Mouse (Mus musculus) forebrain, embryonic 11.5 days (tissue): Measurements from ENCODE around the gene Zfp423. TPM values are rescaled to one million over a fixed set of nuclear protein-coding genes. Genes with fewer than 3 reads are reported as not detected.

Experiments
- ATAC-seq: fragments of 200-750 bp; cut with Nextera tagmentation; replicated peaks from 2 replicates; pipeline ENCODE4 v1.8.0; 2017; ENCODE audit warnings: moderate TSS enrichment; ENCODE audit not compliant: low FRiP score
- DNase-seq: peaks from one replicate; pipeline ENCODE4 v3.0.0-alpha.2; 2017; ENCODE audit warnings: low spot score
- H3K27ac ChIP-seq: fragments of 300-500 bp; sonication (generic); 2 replicates; pipeline ENCODE4 v1.5.1; 2014; ENCODE audit warnings: low read depth, low read length
- H3K27me3 ChIP-seq: fragments of 300-500 bp; sonication (generic); 2 replicates; pipeline ENCODE4 v1.6.1; 2014; ENCODE audit warnings: mild to moderate bottlenecking, low read length, mixed read lengths; ENCODE audit not compliant: control insufficient read depth, insufficient read depth
- H3K36me3 ChIP-seq: fragments of 300-500 bp; sonication (generic); 2 replicates; pipeline ENCODE4 v1.6.1; 2014; ENCODE audit warnings: mild to moderate bottlenecking, low read length, moderate library complexity, mixed read lengths; ENCODE audit not compliant: control insufficient read depth, insufficient read depth
- H3K4me1 ChIP-seq: fragments of 300-500 bp; sonication (generic); replicated peaks from 2 replicates; pipeline ENCODE4 v1.6.1; 2014; ENCODE audit warnings: low read length, mixed read lengths; ENCODE audit not compliant: control insufficient read depth, insufficient read depth
- H3K4me2 ChIP-seq: fragments of 300-500 bp; sonication (generic); 2 replicates; pipeline ENCODE4 v1.6.1; 2014; ENCODE audit warnings: low read depth, mild to moderate bottlenecking, low read length, moderate library complexity, mixed read lengths; ENCODE audit not compliant: severe bottlenecking
- H3K4me3 ChIP-seq: fragments of 300-500 bp; sonication (generic); 2 replicates; pipeline ENCODE4 v1.5.1; 2014; ENCODE audit warnings: low read depth, low read length
- H3K9ac ChIP-seq: fragments of 300-500 bp; sonication (generic); 2 replicates; pipeline ENCODE4 v1.6.1; 2014; ENCODE audit warnings: low read length
- H3K9me3 ChIP-seq: fragments of 300-500 bp; sonication (generic); 2 replicates; pipeline ENCODE4 v1.6.1; 2016; ENCODE audit warnings: low read length, mixed read lengths; ENCODE audit not compliant: control insufficient read depth
- WGBS: fragments of 180-500 bp; shearing (Covaris S2); extraction: QIAGEN DNeasy Blood & Tissue Kit; methylation state at CpG from one replicate; pipeline ENCODE4 v1.1.7; 2014; 5-methylcytosine and 5-hydroxymethylcytosine counted together
- polyA plus RNA-seq: library from polyadenylated mRNA; unstranded; fragments of >200 nt; fragmentation: Nextera tagmentation; extraction: Ambion mirVana; gene quantifications from 2 replicates; pipeline ENCODE4 v1.2.1, GENCODE M21; 2014

The Zfp423 gene
- polyA plus RNA-seq, 1 experiment from 2014 or later: 44.8 TPM

- H3K4me3 ChIP-seq: peak overlapping the region; percentile 33
- H3K9me3 ChIP-seq: no peaks in the 10 kb centered on the region
- 10% methylated on average over 35 of the region's 35 CpGs for WGBS
- no peaks in the 10 kb centered on the region for H3K36me3 ChIP-seq
- peak overlapping the region; percentile 66 for H3K4me2 ChIP-seq
- H3K4me1 ChIP-seq: peaks cover 22% of the 10 kb centered on the region
- ATAC-seq (peak; percentile 82), DNase-seq (peak; percentile 87)
- peaks cover 16% of the 10 kb centered on the region for H3K27me3 ChIP-seq
- H3K27ac ChIP-seq: no peak overlapping the region
- H3K9ac ChIP-seq: no peak overlapping the region
Measured at GRCm38 (mm10) chr8:87656484-87657230, 302.7 kb downstream of the Zfp423 start.

DNA sequence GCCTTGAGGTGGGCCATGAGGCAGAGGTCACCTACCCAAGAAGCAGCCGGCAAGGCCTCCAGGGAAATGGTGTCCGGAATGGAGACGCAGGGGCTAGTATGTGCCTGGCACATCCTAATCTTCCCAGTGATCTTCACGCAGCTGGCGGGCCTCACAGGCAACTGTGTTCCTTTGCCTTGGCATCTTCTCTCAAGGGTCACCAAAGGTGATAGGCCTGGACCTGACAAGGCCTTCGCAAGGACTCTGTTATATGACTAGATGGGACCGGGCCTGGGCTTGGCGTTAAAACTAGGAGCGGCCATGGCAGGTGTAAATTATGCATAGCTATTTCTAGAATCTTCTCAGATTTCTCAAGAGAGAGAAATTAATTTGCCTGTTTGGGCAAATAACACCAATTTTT lies 303.4 kb downstream of the Zfp423 start:
- WGBS: 77% methylated on average over 9 of the region's 9 CpGs
- Histone ChIP-seq H3K27me3 (peaks cover 9% of the 10 kb centered on the region), H3K27ac (no peak overlapping the region), H3K9ac (no peak overlapping the region), H3K36me3 (no peaks in the 10 kb centered on the region), H3K4me2 (no peak overlapping the region), H3K4me3 (no peak overlapping the region), H3K4me1 (peaks cover 15% of the 10 kb centered on the region), H3K9me3 (no peaks in the 10 kb centered on the region)
- DNase-seq: no peak
- ATAC-seq: no peak

GRCm38 (mm10) chr8:87647781-87648180 lies 311.6 kb downstream of the Zfp423 start:
- H3K36me3 ChIP-seq: no peaks in the 10 kb centered on the region
- ATAC-seq (no peak), DNase-seq (no peak)
- no peak overlapping the region for H3K4me2 ChIP-seq
- H3K9ac ChIP-seq: no peak overlapping the region
- no peaks in the 10 kb centered on the region for H3K27me3 ChIP-seq
- WGBS: 76% methylated on average over 9 of the region's 9 CpGs
- H3K4me1 ChIP-seq: 0 out of 2 replicates have a peak, but pooled peaks cover 1% of the 10 kb centered on the region
- no peak overlapping the region for H3K27ac ChIP-seq
- H3K9me3 ChIP-seq: no peaks in the 10 kb centered on the region
- H3K4me3 ChIP-seq: no peak overlapping the region

DNA sequence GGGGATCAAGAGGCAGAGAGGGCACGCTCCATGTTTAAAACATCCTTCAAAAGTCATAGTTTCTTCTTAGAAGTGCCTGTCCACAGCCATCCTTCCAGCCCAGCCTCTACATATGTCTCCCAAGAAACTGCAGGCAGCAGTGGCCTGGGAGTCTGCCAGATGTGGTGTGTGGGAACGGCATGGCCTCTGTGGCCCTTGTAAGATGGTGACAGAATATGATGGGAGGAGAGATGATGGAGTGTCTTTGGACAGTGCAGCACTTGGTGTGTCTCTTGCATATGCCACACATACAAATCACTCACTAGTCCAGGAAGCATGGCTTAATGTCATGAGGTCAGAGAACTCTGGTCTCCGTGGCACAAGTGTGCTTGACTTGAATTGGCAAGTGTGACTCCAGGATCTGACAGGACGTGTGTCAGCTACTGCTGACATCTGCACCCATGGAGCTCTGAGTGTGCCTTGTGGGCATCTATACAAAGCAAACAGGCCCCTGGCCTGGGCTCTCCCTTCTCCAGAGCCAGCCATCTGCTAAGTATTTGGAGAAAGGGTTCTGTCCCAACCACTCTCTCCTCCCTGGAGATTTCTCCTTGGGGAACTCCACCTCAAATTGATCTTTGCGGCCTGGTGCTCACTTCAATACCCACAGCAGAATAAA lies 313.4 kb downstream of the Zfp423 start:
- no peaks in the 10 kb centered on the region for H3K36me3 ChIP-seq
- ATAC-seq: no peak
- DNase-seq: no peak
- H3K4me3 ChIP-seq: no peak overlapping the region
- no peak overlapping the region for H3K27ac ChIP-seq
- no peak overlapping the region for H3K4me2 ChIP-seq
- WGBS: 80% methylated on average over 5 of the region's 5 CpGs
- H3K27me3 ChIP-seq: no peaks in the 10 kb centered on the region
- 0 out of 2 replicates have a peak, but pooled peaks cover 1% of the 10 kb centered on the region for H3K4me1 ChIP-seq
- no peak overlapping the region for H3K9ac ChIP-seq
- no peaks in the 10 kb centered on the region for H3K9me3 ChIP-seq

- Histone ChIP-seq H3K9me3 (no peaks in the 10 kb centered on the region), H3K36me3 (no peaks in the 10 kb centered on the region), H3K27me3 (no peaks in the 10 kb centered on the region), H3K9ac (no peak overlapping the region), H3K4me2 (no peak overlapping the region), H3K4me1 (0 out of 2 replicates have a peak, but pooled peaks cover 1% of the 10 kb centered on the region), H3K27ac (no peak overlapping the region), H3K4me3 (no peak overlapping the region)
- DNase-seq (no peak), ATAC-seq (no peak)
- WGBS: 54% methylated on average over 6 of the region's 6 CpGs
Measured at GRCm38 (mm10) chr8:87645371-87645770, 314.0 kb downstream of the Zfp423 start.

GRCm38 (mm10) chr8:87640930-87641329 lies 318.5 kb downstream of the Zfp423 start:
- Histone ChIP-seq H3K9ac (no peak overlapping the region), H3K27ac (no peak overlapping the region), H3K27me3 (no peaks in the 10 kb centered on the region), H3K4me2 (no peak overlapping the region), H3K4me1 (0 out of 2 replicates have a peak, but pooled peaks cover 1% of the 10 kb centered on the region), H3K4me3 (no peak overlapping the region), H3K9me3 (no peaks in the 10 kb centered on the region), H3K36me3 (no peaks in the 10 kb centered on the region)
- DNase-seq (peak; percentile 67), ATAC-seq (no peak)
- 39% methylated on average over 3 of the region's 3 CpGs for WGBS

DNA sequence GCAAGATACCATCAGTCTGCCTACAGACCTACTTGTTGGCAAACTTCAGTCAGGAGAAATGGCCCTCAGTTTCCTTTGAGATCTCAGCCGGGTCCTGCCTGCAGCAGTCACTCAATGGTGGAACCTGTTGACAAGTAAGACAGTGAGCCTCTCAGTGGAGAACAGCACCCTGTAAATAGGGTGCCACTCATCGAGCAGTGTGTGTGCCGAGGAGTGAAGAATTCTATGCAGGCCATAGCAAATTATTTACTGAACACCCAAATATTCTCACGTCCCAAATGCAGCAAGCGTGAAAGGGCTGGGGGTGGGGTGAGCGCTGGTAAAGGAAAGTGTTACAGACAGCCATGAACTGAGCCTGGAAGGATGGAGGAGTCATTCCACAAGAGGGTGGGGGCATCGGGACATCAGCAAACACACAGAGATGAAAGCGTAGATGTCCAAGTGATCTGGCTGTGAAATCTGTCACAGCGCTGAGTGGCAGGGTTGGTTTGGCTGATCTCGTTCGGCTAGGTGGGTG lies 323.1 kb downstream of the Zfp423 start:
- Histone ChIP-seq H3K9ac (no peak overlapping the region), H3K9me3 (no peaks in the 10 kb centered on the region), H3K4me1 (no peaks in the 10 kb centered on the region), H3K4me3 (no peak overlapping the region), H3K4me2 (no peak overlapping the region), H3K36me3 (no peaks in the 10 kb centered on the region), H3K27me3 (no peaks in the 10 kb centered on the region), H3K27ac (no peak overlapping the region)
- ATAC-seq (no peak), DNase-seq (no peak)
- WGBS: 89% methylated on average over 11 of the region's 11 CpGs

DNA sequence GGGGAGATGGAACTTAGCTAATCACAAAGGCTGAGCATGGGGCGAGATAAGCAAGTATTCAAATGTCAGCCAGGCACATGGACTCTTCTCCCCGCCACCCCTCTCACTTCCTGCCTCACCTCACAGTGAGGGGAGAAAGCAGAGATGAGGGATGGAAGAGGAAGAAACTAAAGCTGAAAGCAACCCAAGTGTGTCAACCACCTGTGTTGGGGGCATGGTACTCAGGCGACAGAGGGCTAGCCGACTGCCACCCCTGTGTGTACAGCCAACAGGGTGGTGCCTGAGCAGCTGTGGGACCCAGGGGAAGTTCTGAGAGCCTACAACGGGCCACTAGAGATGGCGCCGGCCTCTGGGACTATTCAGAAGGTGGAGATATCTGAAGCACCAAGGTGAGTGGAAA lies 327.6 kb downstream of the Zfp423 start:
- H3K4me3 ChIP-seq: no peak overlapping the region
- H3K27me3 ChIP-seq: no peaks in the 10 kb centered on the region
- no peak overlapping the region for H3K27ac ChIP-seq
- H3K9ac ChIP-seq: no peak overlapping the region
- 89% methylated on average over 7 of the region's 7 CpGs for WGBS
- H3K36me3 ChIP-seq: no peaks in the 10 kb centered on the region
- DNase-seq (no peak), ATAC-seq (no peak)
- H3K4me2 ChIP-seq: no peak overlapping the region
- H3K9me3 ChIP-seq: no peaks in the 10 kb centered on the region
- 0 out of 2 replicates have a peak, but pooled peaks cover 2% of the 10 kb centered on the region for H3K4me1 ChIP-seq
